16 mouse cellular contexts compared by ENCODE assay signal in genomic region chr12:108373611-108374010, GRCm38 (mm10). TPM values are rescaled to one million over a fixed set of nuclear protein-coding genes. Genes with fewer than 3 reads are reported as not detected.
DNase-seq lines count a peak whose midpoint lies in the region; ATAC-seq and TF ChIP-seq lines count a peak whose summit lies in the region.
"Had no signal": no experiment of that assay in that cellular context is flagged by ENCODE, and none has a peak within 500 bp of the region (broad histone marks: within the 10 kb centered on the region; RNA-seq: fewer than 3 reads in every experiment).

No protein-coding gene starts in this region.

- H3K4me2 ChIP-seq in kidney, embryonic 15.5 days: 0 out of 2 replicates have a peak overlapping the region, but pooled peaks have one; percentile 0
- H3K4me2 ChIP-seq in intestine, embryonic 15.5 days (replicated peaks): no peak overlapping the region
- H3K4me2 ChIP-seq: hindbrain, embryonic 12.5 days; liver, embryonic 15.5 days had no signal

- WGBS in kidney, embryonic 15.5 days: 20% methylated on average over 9 of the region's 9 CpGs
- 38% methylated on average over 9 of the region's 9 CpGs for WGBS in intestine, embryonic 15.5 days

- H3K4me1 ChIP-seq in kidney, embryonic 15.5 days: peaks cover 55% of the 10 kb centered on the region
- H3K4me1 ChIP-seq in intestine, embryonic 15.5 days (replicated peaks): peaks cover 38% of the 10 kb centered on the region
- H3K4me1 ChIP-seq: liver, embryonic 15.5 days had no signal

- peak overlapping the region; percentile 98 for H3K27ac ChIP-seq in gastrocnemius, adult 2 months
- H3K27ac ChIP-seq in kidney, embryonic 15.5 days: peak overlapping the region; percentile 59
- H3K27ac ChIP-seq in intestine, embryonic 15.5 days: peak overlapping the region; percentile 74; the same call in 1 of the 2 replicates
- H3K27ac ChIP-seq: embryonic facial prominence, embryonic 10.5 days; hindbrain, embryonic 12.5 days; liver, embryonic 15.5 days; macrophage had no signal

- no peaks in the 10 kb centered on the region for H3K9me3 ChIP-seq in kidney, embryonic 15.5 days (replicated peaks)
- no peaks in the 10 kb centered on the region for H3K9me3 ChIP-seq in intestine, embryonic 15.5 days
- H3K9me3 ChIP-seq: embryonic facial prominence, embryonic 10.5 days; hindbrain, embryonic 12.5 days; liver, embryonic 15.5 days had no signal

- no peak for ATAC-seq in kidney, embryonic 15.5 days (replicated peaks; ENCODE audit: low FRiP score)
- no peak for ATAC-seq in intestine, embryonic 15.5 days

- peak overlapping the region; percentile 71 for H3K4me3 ChIP-seq in gastrocnemius, adult 2 months
- no peak overlapping the region for H3K4me3 ChIP-seq in kidney, embryonic 15.5 days (replicated peaks)
- H3K4me3 ChIP-seq in intestine, embryonic 15.5 days (replicated peaks): no peak overlapping the region
- H3K4me3 ChIP-seq: embryonic facial prominence, embryonic 10.5 days; hindbrain, embryonic 12.5 days; liver, embryonic 15.5 days had no signal

- no peaks in the 10 kb centered on the region for H3K36me3 ChIP-seq in kidney, embryonic 15.5 days
- H3K36me3 ChIP-seq in intestine, embryonic 15.5 days: no peaks in the 10 kb centered on the region
- H3K36me3 ChIP-seq: embryonic facial prominence, embryonic 10.5 days; G1E; hindbrain, embryonic 12.5 days; liver, embryonic 15.5 days had no signal

- no peak for TF ChIP-seq CTCF in gastrocnemius, adult 2 months (IDR thresholded peaks at IDR 0.05)

- peak; percentile 84 for DNase-seq in gastrocnemius, adult 2 months
- DNase-seq in gastrocnemius, postnatal 4 days (ENCODE audit: low spot score in 2 of 2): no peak
- no peak for DNase-seq in kidney, adult 8-10 months
- peak; percentile 71 for DNase-seq in skeletal muscle tissue, adult 2 months (ENCODE audit: low read depth, low spot score)
- no peak for DNase-seq in lung, adult 18-20 months
- no peak for DNase-seq in layer of hippocampus, adult 18-20 months (ENCODE audit: low spot score in 2 of 2)
- DNase-seq: adrenal gland, postnatal 36 days; B cell, adult 2 months; thymus, postnatal 36 days had no signal

- intact Hi-C loops in gastrocnemius, adult 2 months (cut with DNase I): loop anchor here (2.0 kb wide), 1 partner anchor 13 kb away; no protein-coding TSS in a partner anchor

- H3K9ac ChIP-seq in kidney, embryonic 15.5 days: no peak overlapping the region
- H3K9ac ChIP-seq in intestine, embryonic 15.5 days: no peak overlapping the region
- H3K9ac ChIP-seq: hindbrain, embryonic 12.5 days; liver, embryonic 15.5 days had no signal

- no peaks in the 10 kb centered on the region for H3K27me3 ChIP-seq in kidney, embryonic 15.5 days
- no peaks in the 10 kb centered on the region for H3K27me3 ChIP-seq in intestine, embryonic 15.5 days (replicated peaks)
- H3K27me3 ChIP-seq: hindbrain, embryonic 12.5 days; liver, embryonic 15.5 days had no signal

RNA-seq across cellular contexts. Expression of gene Eml1, which starts 2.9 kb away (rescaled TPM):
- 100 to 1,000 TPM in 1 of 2 experiments, 10 to 100 TPM in 1; 93.4 to 111 TPM for total RNA-seq in gastrocnemius, adult 2 months (2021)
- 100 to 1,000 TPM; 103 to 112 TPM for total RNA-seq in gastrocnemius, postnatal 4 days (2021)
- 60.9 and 77.5 TPM in 2 replicates for polyA plus RNA-seq in kidney, embryonic 15.5 days (2015; fragmentation: Nextera tagmentation; extraction: Ambion mirVana)
- polyA plus RNA-seq in intestine, embryonic 15.5 days (2015; fragmentation: Nextera tagmentation; extraction: Ambion mirVana): 63.7 and 67.0 TPM in 2 replicates
- 10 to 100 TPM; 46.1 to 50.2 TPM for total RNA-seq in layer of hippocampus, adult 18-20 months (2021)
- polyA plus RNA-seq: G1E, macrophage had no signal

RNA-seq across cellular contexts. Expression of gene Cyp46a1, which starts 39.4 kb away (rescaled TPM):
- under 1 TPM; 0.10 to 0.25 TPM for total RNA-seq in gastrocnemius, adult 2 months (2021)
- 1 to 10 TPM; 1.9 to 2.4 TPM for total RNA-seq in gastrocnemius, postnatal 4 days (2021)
- 10.0 and 10.9 TPM in 2 replicates for polyA plus RNA-seq in kidney, embryonic 15.5 days (2015; fragmentation: Nextera tagmentation; extraction: Ambion mirVana)
- 5.3 and 5.4 TPM in 2 replicates for polyA plus RNA-seq in intestine, embryonic 15.5 days (2015; fragmentation: Nextera tagmentation; extraction: Ambion mirVana)
- 100 to 1,000 TPM; 159 to 175 TPM for total RNA-seq in layer of hippocampus, adult 18-20 months (2021)
- polyA plus RNA-seq: G1E, macrophage had no signal

Comparison
In these comparisons a context has a peak if more than half of its experiments do, and no peak if none do; other contexts are left out.
1. DNase-seq: peak in gastrocnemius, adult 2 months (single experiment) and skeletal muscle tissue, adult 2 months (single experiment); none in gastrocnemius, postnatal 4 days (0 of 2), kidney, adult 8-10 months (0 of 2), lung, adult 18-20 months (0 of 2) and layer of hippocampus, adult 18-20 months (0 of 2).
2. RNA of gene Cyp46a1, which starts 39.4 kb away (total RNA-seq): 159 to 175 TPM in layer of hippocampus, adult 18-20 months; 1.9 to 2.4 TPM in gastrocnemius, postnatal 4 days and 0.10 to 0.25 TPM in gastrocnemius, adult 2 months; every median in the first group is over 10 times any median in the second.
3. Peak in every context shown above with its lines, with median percentiles within 50 percentile points of each other: H3K27ac ChIP-seq.